Mouse (Mus musculus) layer of hippocampus, adult 8-10 months (tissue): ENCODE measurements at regions not wholly inside any gene's neighbourhood (a gene's known extent, or its start where the extent isn't known, plus 50 kb on each side); places are given as distances from the start of the nearest gene placed in this dataset.
A peak's percentile ranks its signal among the peaks of the same experiment; 100 is the strongest.

Experiments
- DNase-seq, 2 experiments: peaks; one replicate each; pipeline ENCODE4 v3.0.0; 2022; ENCODE audit warnings: low spot score in 2 of 2

DNA sequence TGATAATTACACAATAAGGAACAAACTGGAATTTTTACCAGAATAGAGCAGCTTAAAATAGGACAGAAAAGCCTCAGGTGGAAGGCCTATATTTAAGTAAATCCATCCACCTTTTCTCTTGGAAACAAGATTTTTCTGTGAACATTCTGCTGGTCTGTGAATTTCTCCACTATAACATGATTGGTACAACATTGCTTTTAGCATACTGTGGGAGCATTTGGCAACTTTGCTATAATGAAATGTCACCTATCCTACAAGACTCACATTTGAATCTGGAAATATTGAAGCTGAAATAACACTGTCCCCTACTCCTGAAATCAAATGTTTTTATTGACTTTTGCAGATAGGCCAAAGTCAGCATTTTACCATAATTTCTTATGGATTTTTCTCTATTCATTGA, 607.0 kb upstream of the Steap1 start:
- DNase-seq: no peak

DNA sequence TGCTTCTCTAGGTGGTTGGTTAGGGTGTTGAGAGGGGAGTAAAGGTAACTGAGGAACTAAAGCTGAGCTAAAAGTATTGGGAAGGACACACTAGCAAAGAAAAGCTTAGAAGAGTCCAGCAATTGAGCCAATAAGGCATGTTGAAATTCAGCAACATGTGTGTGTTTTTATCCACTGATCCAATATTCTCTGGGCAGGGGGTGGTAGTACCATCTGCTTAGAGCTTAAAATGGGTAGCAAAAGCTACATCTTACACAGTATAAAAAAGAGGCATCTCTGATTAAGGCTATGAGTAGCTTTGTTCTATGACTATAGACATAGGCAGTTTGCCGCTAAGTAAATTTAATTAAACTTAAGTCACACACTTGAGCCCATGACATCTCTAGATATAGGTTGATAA, 598.2 kb upstream of the Steap1 start:
- peak; percentile 30 to 32 for DNase-seq

DNA sequence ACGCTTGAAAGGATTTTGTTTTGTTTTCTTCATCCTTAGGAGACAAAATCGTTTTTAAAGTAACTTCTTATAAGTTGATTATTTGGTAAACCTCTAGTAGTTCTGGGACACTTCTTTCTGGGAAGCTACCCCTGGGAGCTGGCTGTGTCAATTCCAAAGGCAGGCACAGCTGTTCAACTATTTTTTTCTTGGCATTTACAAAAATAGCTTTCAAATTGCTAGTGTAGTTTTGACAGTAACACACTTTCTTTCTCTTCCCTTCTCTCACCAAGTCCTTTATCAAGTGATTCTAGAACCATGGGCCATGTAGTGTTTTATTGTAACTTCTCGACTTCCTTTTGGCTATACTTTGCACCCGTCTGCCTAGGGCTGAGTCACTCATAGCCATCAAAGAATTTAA, 595.6 kb upstream of the Steap1 start:
- DNase-seq: peak in 1 of 2 experiments; percentile 7

DNA sequence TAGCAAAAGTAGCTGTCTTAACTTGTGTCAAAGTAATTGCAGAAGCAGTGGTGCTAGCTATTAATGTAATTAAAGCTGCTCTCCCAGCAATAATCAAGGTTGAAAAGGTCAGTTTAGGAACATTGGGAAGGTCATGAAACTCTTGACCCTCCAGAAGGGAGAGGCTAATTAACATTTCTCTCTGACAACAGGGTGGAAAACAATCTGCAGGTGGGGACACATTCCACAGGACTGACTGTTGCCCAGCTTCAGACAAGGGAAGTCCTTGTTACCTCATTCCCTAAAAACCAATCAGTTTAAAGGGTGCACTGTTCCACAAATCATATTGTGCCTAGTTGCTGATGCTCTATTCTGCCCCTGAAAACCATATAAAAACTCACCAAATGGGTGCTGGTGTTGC, 580.5 kb upstream of the Steap1 start:
- DNase-seq: no peak

DNA sequence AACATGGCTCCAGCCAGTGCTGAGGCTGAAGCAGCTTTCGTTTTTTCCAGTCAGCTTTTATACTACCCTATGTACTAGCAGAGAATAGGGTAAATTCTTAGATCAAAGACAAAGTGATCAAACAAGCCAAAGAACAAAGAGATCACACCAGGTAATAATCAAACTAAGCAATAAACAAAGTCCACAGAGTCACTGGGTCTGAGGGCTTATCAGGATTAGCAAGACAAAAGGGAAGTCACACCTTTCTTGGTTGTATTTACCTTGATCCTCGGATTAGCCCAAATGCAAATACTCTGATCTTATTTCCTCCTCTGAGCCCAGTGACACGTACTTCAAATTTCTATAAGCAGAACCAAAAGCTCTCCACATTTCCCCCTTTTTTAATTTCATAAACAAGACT, 579.4 kb upstream of the Steap1 start:
- DNase-seq: no peak

DNA sequence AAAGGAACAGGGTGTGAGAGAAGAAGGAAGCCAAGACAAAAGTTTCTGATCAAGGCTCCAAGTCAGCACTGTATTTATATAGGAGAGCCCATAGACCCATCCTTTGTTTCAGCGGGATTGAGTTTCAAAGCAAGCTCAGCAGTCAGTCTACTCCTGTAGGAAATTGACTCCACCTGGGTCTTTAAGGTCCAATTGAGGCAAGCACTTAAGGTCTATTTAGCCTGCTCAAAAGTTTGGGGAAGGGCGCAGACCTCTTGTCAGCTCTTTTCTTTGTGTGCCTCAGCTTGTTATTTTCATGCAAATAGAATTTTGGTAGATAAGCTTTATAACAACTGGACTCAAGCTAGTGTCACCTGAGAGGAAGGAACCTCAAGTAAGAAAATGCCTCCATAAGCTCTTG, 549.4 kb upstream of the Steap1 start:
- no peak for DNase-seq

DNA sequence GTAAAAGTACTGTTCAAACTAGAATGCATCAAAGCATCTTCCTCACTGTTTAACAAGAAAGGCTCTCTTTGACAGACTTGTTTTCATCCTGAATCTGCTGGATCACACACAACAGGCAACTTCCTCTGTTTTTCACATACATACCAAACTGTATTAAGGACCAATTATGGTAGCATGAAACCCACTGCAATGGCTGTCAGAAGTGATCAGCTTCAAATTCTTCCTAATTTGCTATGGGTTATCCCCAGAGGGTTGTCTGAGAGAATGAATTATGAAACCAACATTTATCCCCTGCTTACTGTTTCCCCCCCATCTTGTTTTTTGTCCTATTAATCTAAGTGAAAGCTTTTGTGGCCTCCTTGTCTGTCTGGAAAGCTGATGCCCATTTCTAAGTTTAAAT, 545.2 kb upstream of the Steap1 start:
- no peak for DNase-seq

DNA sequence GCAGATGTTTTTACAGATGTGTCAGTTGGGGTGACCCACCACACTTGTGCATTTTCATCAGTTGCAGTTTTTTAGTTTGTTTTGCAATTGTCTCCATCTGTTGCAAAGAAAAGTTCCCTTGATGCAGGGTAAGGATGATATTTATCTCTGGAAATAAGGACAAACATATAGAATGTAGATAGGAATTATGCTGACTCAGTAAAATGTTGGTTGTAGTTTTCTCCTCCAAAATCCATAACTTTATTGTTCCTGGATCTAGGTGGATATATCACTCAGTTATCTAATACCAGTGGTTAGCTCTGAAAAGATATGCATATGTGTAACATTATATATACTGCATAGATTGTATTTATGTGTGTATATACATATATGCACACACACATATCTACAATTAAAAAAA, 502.1 kb upstream of the Steap1 start:
- DNase-seq: no peak
